Mouse (Mus musculus): ENCODE measurements at regions not wholly inside any gene's neighbourhood (a gene's known extent, or its start where the extent isn't known, plus 50 kb on each side); places are given as distances from the start of the nearest gene placed in this dataset.

DNA sequence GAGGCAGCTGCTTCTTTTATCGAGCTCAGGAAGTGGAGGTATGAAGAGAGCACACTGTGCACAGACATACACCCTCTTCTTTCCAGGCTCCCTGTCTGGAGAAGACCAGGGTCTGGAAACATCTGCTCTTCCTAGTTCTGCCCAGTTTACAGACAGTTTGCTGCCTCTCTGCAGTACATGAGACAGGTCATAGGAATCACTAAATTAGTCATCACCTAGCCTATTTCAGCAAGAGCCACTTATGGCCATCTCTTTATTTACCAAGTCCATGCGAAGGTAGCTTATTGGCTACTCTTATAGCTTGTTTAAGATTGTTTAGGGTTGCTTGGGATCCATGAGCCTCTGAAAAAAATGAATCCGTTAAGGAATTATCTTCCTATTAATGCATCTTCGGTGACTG lies 257.9 kb downstream of the Nfkbiz start:
- TF ChIP-seq EP300 (IDR thresholded peaks at IDR 0.05; ENCODE audit: low read depth) (no peak), CTCF (IDR thresholded peaks at IDR 0.05; ENCODE audit: low read depth) (no peak)
